Mouse (Mus musculus): ENCODE measurements around the gene Cd1d1.
"Not testable (repeated sequence)": the region's sequence is repeated elsewhere in the genome, so short reads cannot be mapped to it uniquely, and the experiment has no call there.

The Cd1d1 gene

GRCm38 (mm10) chr3:86999415-86999740 lies at the start of gene Cd1d1:
Gene Cd1d1, minus strand, starts transcription at chr3:86999441.
- no peak for DNase-seq (ENCODE audit: low spot score in 2 of 2)

DNA sequence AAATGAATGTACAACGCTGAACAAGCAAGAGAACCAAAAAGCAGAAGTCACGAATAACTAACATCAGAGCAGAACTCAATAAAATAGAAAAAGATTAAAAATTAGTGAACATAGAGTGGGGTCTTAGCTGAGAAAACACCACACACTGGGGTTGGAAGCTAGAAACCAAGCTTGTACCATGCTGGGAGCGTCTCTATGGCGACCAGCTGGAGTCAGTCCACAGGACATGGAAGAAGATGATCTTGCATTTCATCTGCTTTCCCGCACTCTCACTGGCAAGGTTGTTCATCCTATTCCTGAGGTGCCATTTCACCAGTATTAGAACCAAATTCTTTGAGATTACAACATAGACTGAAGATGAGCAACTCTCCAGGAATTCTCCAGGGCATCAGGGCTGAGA lies 48.6 kb upstream of the Cd1d1 start:
- no peak for DNase-seq (ENCODE audit: low spot score in 2 of 2)

- DNase-seq (ENCODE audit: low spot score in 2 of 2) = no peak
Observed at GRCm38 (mm10) chr3:87041733-87042132, 42.5 kb upstream of the Cd1d1 start.

GRCm38 (mm10) chr3:87038500-87038899 lies 39.3 kb upstream of the Cd1d1 start:
- DNase-seq (ENCODE audit: low spot score in 2 of 2) = no peak

DNA sequence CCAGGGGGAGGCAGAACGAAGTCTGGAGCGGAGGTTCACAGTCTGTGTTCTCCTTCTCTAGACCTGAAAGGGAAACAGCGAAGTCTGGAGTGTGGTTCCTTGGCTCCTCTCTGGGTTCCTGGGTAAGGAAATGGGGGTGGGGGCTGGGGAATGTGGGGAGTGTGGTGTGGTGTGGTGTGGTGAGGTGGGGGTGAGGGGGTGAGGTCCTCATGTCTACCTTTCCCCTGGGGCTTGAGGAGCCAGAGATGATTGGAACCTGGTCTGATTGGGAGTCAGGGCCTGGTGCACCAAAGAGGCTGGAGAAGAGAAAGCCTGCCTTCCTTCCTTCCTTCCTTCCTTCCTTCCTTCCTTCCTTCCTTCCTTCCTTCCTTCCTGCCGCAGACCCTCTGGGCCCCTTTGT lies 34.8 kb upstream of the Cd1d1 start:
- DNase-seq (ENCODE audit: low spot score in 2 of 2) = no peak

GRCm38 (mm10) chr3:87033357-87033756 lies 34.1 kb upstream of the Cd1d1 start:
- peak; percentile 55 to 80 for DNase-seq (ENCODE audit: low spot score in 2 of 2)

DNA sequence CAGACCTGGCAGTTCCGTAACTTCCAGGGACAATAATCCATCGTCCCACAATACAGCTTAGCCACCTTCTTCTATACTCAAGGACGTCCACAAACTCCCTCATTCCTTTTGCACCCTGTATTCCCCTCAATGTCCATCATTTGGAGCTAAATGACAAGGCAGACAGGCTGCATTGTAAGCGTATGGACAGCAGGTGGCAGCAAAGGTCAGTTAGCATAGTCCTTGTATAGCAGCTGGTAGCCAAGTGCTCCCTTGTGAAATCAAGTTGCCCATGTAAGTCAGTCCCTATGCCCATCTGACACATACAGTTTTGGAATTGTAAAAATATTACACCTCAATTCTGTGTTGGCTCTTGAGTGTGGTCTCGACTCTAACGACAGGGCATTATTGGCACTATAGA lies 31.6 kb upstream of the Cd1d1 start:
- DNase-seq (ENCODE audit: low spot score in 2 of 2) = peak; percentile 39 to 70

DNA sequence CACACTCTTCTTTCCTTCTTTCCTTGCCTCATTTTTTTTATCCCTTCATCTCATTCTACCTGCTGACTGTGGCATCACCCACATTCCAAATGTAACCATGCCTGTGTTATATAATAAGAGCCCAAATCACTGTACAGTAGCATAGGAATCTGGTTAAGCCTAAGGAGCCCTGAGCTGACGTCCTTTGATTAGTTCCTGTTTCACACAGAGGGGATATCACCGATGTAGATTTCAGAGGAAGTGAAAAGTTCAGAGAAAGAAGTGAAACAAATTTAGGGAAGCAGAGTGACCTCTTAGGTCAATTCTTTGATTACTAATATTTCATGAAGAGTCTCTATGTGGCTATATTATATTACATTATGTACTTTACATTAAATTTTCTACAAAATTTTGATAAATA lies 18.5 kb upstream of the Cd1d1 start:
- no peak for DNase-seq (ENCODE audit: low spot score in 2 of 2)

GRCm38 (mm10) chr3:87017001-87017400 lies 17.8 kb upstream of the Cd1d1 start:
- DNase-seq (ENCODE audit: low spot score in 2 of 2) = no peak

- no peak for DNase-seq (ENCODE audit: low spot score in 2 of 2)
Observed at GRCm38 (mm10) chr3:87015931-87016330, 16.7 kb upstream of the Cd1d1 start.

DNA sequence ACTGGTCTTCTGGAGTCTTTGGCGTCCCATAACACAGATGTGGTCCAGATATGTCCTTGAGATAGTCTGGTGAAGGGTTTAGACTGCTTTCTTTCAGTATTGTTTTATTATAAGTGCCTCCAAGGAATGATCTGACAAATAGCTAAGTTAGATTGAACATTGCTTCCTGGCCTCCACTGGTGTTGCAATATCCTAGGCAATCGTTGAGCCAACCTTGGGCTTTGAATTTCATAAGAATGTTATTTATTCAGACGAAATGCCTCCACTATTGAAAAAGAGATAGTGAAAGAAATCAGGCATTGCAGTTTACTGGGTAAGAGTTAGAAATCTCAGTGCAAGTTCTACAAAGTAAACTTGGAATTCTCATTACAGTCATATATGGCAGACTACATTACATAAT lies 13.2 kb upstream of the Cd1d1 start:
- DNase-seq (ENCODE audit: low spot score in 2 of 2) = not testable (repeated sequence)

GRCm38 (mm10) chr3:87008281-87008680 lies 9.0 kb upstream of the Cd1d1 start:
- not testable (repeated sequence) for DNase-seq (ENCODE audit: low spot score in 2 of 2)

GRCm38 (mm10) chr3:87000676-87001075 lies 1.4 kb upstream of the Cd1d1 start:
- no peak for DNase-seq (ENCODE audit: low spot score in 2 of 2)

GRCm38 (mm10) chr3:87000051-87000450 lies 810 bp upstream of the Cd1d1 start:
- no peak for DNase-seq (ENCODE audit: low spot score in 2 of 2)

DNA sequence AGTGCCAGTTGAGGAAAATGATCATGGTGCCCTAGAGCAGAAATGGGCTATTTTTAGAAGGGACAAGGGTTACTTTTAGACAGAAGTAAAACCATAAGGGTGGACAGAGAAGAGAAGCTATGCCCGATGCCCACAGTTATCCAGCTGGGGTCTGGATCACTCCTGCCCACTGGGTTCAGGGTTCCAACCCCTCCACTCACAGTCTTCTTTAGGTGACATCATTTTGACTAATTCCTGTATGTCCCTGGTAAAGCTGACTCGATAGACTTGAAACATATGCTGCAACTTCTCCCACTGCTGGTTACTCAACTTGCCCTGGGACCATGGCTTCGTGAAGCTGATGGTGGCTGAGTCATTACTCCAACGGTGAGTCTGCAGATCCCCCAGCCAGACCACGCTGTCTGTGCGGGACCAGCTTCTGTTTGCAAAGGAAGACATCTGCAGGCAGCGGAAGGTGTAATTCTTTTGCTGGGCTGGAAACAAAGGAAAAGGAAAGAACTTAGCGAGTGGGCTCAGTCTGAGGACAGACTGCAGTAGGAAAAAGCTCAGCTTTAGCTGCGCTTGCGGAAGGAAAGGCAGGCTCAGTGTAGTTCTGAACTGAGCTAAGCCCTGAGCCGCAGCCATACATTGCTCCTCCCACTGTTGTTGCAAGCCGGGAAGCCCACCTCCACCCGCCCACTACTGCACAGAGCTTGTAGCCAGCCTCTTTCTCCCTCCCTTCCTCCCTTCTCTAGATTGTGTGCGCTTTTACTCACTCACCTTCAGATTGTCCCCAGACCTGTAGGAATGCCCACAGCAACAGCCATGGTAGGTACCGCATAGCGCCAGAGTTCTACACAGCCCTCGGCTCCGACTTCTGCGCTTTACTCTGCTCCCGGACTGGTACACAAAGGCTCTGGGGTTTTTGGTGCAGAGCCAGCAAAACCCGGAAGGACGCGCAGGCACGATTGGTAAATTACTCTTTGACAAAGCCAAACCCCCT lies 517 bp downstream of the Cd1d1 start:
- peak in 1 of 2 experiments; percentile 80 for DNase-seq (ENCODE audit: low spot score in 2 of 2)

DNA sequence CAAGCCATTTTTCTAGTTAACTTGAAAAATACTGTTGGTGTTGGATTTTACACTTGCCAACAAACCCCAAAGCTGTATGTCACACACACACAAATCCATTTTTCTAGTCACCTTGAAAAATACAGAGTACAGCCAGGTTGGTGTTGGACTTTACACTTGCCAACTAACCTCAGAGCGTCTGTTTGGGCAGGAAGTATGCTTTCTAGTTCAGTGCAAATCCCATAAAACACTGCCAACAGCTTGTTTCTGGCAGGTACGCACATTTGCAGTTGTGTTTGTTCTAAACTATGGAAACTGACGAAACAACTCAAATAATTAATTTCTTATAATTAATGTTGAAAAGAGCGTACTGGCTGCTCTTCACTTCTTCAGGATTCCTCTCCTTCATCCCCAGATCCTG lies 3.1 kb downstream of the Cd1d1 start:
- no peak for DNase-seq (ENCODE audit: low spot score in 2 of 2)

- DNase-seq (ENCODE audit: low spot score in 2 of 2) = no peak
Observed at GRCm38 (mm10) chr3:86995381-86995780, 3.9 kb downstream of the Cd1d1 start.

- DNase-seq (ENCODE audit: low spot score in 2 of 2) = not testable (repeated sequence)
Observed at GRCm38 (mm10) chr3:86986969-86987368, 12.3 kb downstream of the Cd1d1 start.

GRCm38 (mm10) chr3:86986490-86986889 lies 12.8 kb downstream of the Cd1d1 start:
- DNase-seq (ENCODE audit: low spot score in 2 of 2) = no peak

GRCm38 (mm10) chr3:86983382-86983781 lies 15.9 kb downstream of the Cd1d1 start:
- DNase-seq (ENCODE audit: low spot score in 2 of 2) = no peak

GRCm38 (mm10) chr3:86976546-86976945 lies 22.7 kb downstream of the Cd1d1 start:
- DNase-seq (ENCODE audit: low spot score in 2 of 2) = peak in 1 of 2 experiments; percentile 73

DNA sequence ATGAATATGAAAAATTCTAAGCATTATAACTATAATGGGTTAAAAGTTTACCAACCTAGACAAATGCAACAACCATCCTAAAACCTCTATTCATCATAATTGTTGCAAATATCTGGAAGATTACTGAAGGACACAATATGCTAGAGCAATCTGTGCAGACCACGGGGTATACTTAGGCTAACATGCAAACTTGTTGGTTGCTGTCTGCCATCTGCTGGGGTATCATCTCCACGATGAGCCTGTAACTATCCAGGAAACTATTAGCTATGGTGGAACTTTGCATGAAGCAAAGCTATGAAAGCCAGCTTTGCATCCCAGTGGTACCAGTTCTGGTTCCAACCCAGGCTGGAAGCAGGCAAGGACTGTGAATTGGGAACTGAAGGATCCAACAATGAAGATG lies 24.1 kb downstream of the Cd1d1 start:
- DNase-seq (ENCODE audit: low spot score in 2 of 2) = no peak

DNA sequence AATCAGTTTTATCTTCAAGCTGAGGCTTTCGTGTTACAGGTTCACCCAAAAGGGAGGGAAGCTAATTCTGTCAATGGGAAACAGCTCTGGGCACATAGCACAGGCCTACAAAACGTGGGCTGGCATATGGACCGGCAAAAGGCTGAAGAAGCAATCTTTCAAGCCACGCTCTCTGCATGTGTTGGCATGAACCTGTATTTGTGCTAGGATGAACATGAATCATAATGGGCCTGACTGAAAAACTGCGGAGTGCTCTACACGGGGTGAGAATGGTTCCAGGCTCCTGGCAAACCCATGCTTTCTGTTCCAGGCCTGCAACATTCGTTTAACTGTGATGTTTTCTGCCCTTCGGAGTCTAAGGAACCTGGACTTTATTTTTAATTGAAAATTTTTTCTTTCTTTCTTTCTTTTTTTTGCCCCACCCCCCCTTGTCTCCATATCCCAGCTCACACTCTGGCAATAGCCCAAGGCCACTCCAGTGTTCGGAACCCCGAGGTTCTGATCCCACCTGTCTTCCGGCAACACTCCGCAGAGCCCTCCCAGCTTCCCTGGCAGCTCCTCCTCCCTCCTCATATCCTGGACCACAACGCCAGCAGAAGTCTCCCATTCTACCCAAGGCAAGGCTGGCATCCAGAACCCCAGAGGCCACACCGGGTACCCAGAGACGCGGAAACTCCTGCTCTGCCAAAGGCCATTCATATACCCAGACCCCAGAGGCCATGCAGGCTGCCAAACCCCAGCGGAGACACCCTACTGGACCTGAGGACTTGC lies 36.4 kb downstream of the Cd1d1 start:
- peak in 1 of 2 experiments; percentile 27 for DNase-seq (ENCODE audit: low spot score in 2 of 2)
